Mouse (Mus musculus) left cerebral cortex, postnatal 25 days (tissue): ENCODE results near the gene Nek5. TPM values are rescaled to one million over a fixed set of nuclear protein-coding genes. Genes with fewer than 3 reads are reported as not detected.

Experiments
- DNase-seq, 2 experiments: peaks; one replicate each; pipeline ENCODE4 v3.0.0; 2022; ENCODE audit warnings: low spot score in 2 of 2, mixed read lengths in 1 of 2
- intact Hi-C: fragments of 180-260 bp; cut with DNase I; formaldehyde crosslinking; loops from one replicate; pipeline ENCODE4 v1.15.1; 2025
- total RNA-seq, 2 experiments: library from RNA; stranded (reverse); gene quantifications; 2 replicates each; pipeline ENCODE4 v1.2.3; 2021

Gene Nek5
- total RNA-seq, 2 experiments from 2014 or later, result 0.16 TPM; not detected in 1

- intact Hi-C loops, result no loop called here
- peak in 1 of 2 experiments; percentile 20 for DNase-seq
Observed at GRCm38 (mm10) chr8:22134078-22134749, 9.4 kb upstream of the Nek5 start.

GRCm38 (mm10) chr8:22132062-22132461 is 7.2 kb upstream of the Nek5 start:
- DNase-seq, result no peak
- intact Hi-C loops, result no loop called here

GRCm38 (mm10) chr8:22107020-22107419 is 17.8 kb downstream of the Nek5 start:
- no peak for DNase-seq
- intact Hi-C loops, result no loop called here

GRCm38 (mm10) chr8:22091568-22091967 is 33.3 kb downstream of the Nek5 start:
- no peak for DNase-seq
- intact Hi-C loops, result no loop called here

GRCm38 (mm10) chr8:22089226-22089625 is 35.6 kb downstream of the Nek5 start:
- intact Hi-C loops, result no loop called here
- DNase-seq, result no peak

- DNase-seq, result no peak
- intact Hi-C loops, result no loop called here
Observed at GRCm38 (mm10) chr8:22079313-22080007, 45.4 kb downstream of the Nek5 start.

GRCm38 (mm10) chr8:22061126-22061525 is 63.7 kb downstream of the Nek5 start:
- intact Hi-C loops, result loop anchor here (2.0 kb wide), 1 partner anchor 124 kb away; the partner anchor contains the start of gene Ckap2

GRCm38 (mm10) chr8:22060446-22060889 is 64.4 kb downstream of the Nek5 start, which contains the start of gene Alg11:
TSS of gene Alg11 (plus strand) at chr8:22060721.
- intact Hi-C loops, result loop anchor here (1.0 to 2.0 kb wide), 2 partner anchors 106 to 124 kb away; partner anchors contain the start of genes Ckap2 and Nek3
- DNase-seq, result peak; percentile 96 to 99

More at GRCm38 (mm10) chr8:22061126-22061525, 63.7 kb downstream of the Nek5 start:
- DNase-seq, result no peak

GRCm38 (mm10) chr8:22059821-22060445 is 64.9 kb downstream of the Nek5 start, which contains the start of gene Atp7b:
TSS of gene Atp7b (minus strand) at chr8:22060305.
- DNase-seq, result no peak
- intact Hi-C loops, result loop anchor here (1.0 to 2.0 kb wide), 2 partner anchors 106 to 125 kb away; partner anchors contain the start of genes Ckap2 and Nek3

GRCm38 (mm10) chr8:22059153-22059738 is 65.6 kb downstream of the Nek5 start:
- intact Hi-C loops, result no loop called here
- DNase-seq, result no peak

GRCm38 (mm10) chr8:22058368-22058767 is 66.5 kb downstream of the Nek5 start:
- no peak for DNase-seq
- intact Hi-C loops, result no loop called here

- DNase-seq, result no peak
- intact Hi-C loops, result no loop called here
Observed at GRCm38 (mm10) chr8:22056850-22057249, 68.0 kb downstream of the Nek5 start.

- intact Hi-C loops, result no loop called here
- DNase-seq, result no peak
Observed at GRCm38 (mm10) chr8:22055492-22055877, 69.4 kb downstream of the Nek5 start.

GRCm38 (mm10) chr8:22054674-22055491 is 70.0 kb downstream of the Nek5 start:
- intact Hi-C loops, result no loop called here
- DNase-seq, result no peak

GRCm38 (mm10) chr8:22047699-22048464 is 77.0 kb downstream of the Nek5 start:
- DNase-seq, result no peak
- intact Hi-C loops, result loop anchor here (10.0 kb wide), 1 partner anchor 53 kb away; no protein-coding TSS in a partner anchor

- intact Hi-C loops, result loop anchor here (10.0 kb wide), 1 partner anchor 49 kb away; no protein-coding TSS in a partner anchor
- DNase-seq, result no peak
Observed at GRCm38 (mm10) chr8:22043706-22044105, 81.1 kb downstream of the Nek5 start.

GRCm38 (mm10) chr8:22042515-22042914 is 82.3 kb downstream of the Nek5 start:
- intact Hi-C loops, result loop anchor here (10.0 kb wide), 1 partner anchor 48 kb away; no protein-coding TSS in a partner anchor
- DNase-seq, result no peak

- DNase-seq, result no peak
- intact Hi-C loops, result loop anchor here (10.0 kb wide), 1 partner anchor 45 kb away; no protein-coding TSS in a partner anchor
Observed at GRCm38 (mm10) chr8:22040153-22040509, 84.7 kb downstream of the Nek5 start.
